Mouse (Mus musculus): Measurements from ENCODE around the gene Ttc9. TPM values are rescaled to one million over a fixed set of nuclear protein-coding genes. Genes with fewer than 3 reads are reported as not detected.

Gene Ttc9
- total RNA-seq, 1 experiment = 2.4 TPM

GRCm38 (mm10) chr12:81642361-81643082 is 11.5 kb downstream of the Ttc9 start:
- no peak for DNase-seq (ENCODE audit: low read depth, low spot score)
- Histone ChIP-seq H3K9me3 (ENCODE audit: control insufficient read depth, insufficient read depth, low read depth, low read length) (no peaks in the 10 kb centered on the region), H3K27ac (ENCODE audit: insufficient read depth, low read depth, low read length, poor library complexity, severe bottlenecking) (no peak overlapping the region), H3K9ac (ENCODE audit: insufficient read depth, low read depth, low read length, poor library complexity, severe bottlenecking) (no peak overlapping the region), H3K4me3 (ENCODE audit: insufficient read depth in 1 of 2, low read depth in 1 of 2, low read length in 2 of 2, poor library complexity in 1 of 2, severe bottlenecking in 1 of 2) (no peak overlapping the region), H3K36me3 (ENCODE audit: control insufficient read depth, insufficient read depth, low read length, poor library complexity, severe bottlenecking) (no peaks in the 10 kb centered on the region; the same call in 1 of the 2 replicates), H3K4me1 (ENCODE audit: control insufficient read depth in 2 of 2, insufficient read depth in 2 of 2, low read length in 2 of 2, poor library complexity in 1 of 2) (no peaks in the 10 kb centered on the region)
- in situ Hi-C loops (cut with MboI; ENCODE audit: low sequenced_read_pairs in 2 of 2, unreplicated experiment in 2 of 2) = no loop called here
- no peak for TF ChIP-seq MAFK (IDR thresholded peaks at IDR 0.05; ENCODE audit: insufficient read depth, low read depth, low read length)
- TF ChIP-seq ZNF384 (IDR thresholded peaks at IDR 0.05; ENCODE audit: low read depth, low read length) = no peak
- TF ChIP-seq CHD2 (IDR thresholded peaks at IDR 0.05; ENCODE audit: low read depth, low read length) = no peak
- TF ChIP-seq ZC3H11A (IDR thresholded peaks at IDR 0.05; ENCODE audit: borderline replicate concordance, low read depth, low read length) = no peak
- TF ChIP-seq HCFC1 (IDR thresholded peaks at IDR 0.05; ENCODE audit: borderline replicate concordance, insufficient read depth, low read length) = no peak

- H3K36me3 ChIP-seq (ENCODE audit: control insufficient read depth, insufficient read depth, low read length, poor library complexity, severe bottlenecking) = no peaks in the 10 kb centered on the region
- no peak overlapping the region for H3K27ac ChIP-seq (ENCODE audit: insufficient read depth, low read depth, low read length, poor library complexity, severe bottlenecking)
- H3K4me1 ChIP-seq (ENCODE audit: control insufficient read depth in 2 of 2, insufficient read depth in 2 of 2, low read length in 2 of 2, poor library complexity in 1 of 2) = no peaks in the 10 kb centered on the region
- H3K9me3 ChIP-seq (ENCODE audit: control insufficient read depth, insufficient read depth, low read depth, low read length) = no peaks in the 10 kb centered on the region
- no peak overlapping the region for H3K4me3 ChIP-seq (ENCODE audit: insufficient read depth in 1 of 2, low read depth in 1 of 2, low read length in 2 of 2, poor library complexity in 1 of 2, severe bottlenecking in 1 of 2)
- H3K9ac ChIP-seq (ENCODE audit: insufficient read depth, low read depth, low read length, poor library complexity, severe bottlenecking) = no peak overlapping the region
- TF ChIP-seq ZC3H11A (IDR thresholded peaks at IDR 0.05; ENCODE audit: borderline replicate concordance, low read depth, low read length) = no peak
- no peak for TF ChIP-seq CHD2 (IDR thresholded peaks at IDR 0.05; ENCODE audit: low read depth, low read length)
- TF ChIP-seq ZNF384 (IDR thresholded peaks at IDR 0.05; ENCODE audit: low read depth, low read length) = no peak
- no peak for TF ChIP-seq MAFK (IDR thresholded peaks at IDR 0.05; ENCODE audit: insufficient read depth, low read depth, low read length)
- no peak for TF ChIP-seq HCFC1 (IDR thresholded peaks at IDR 0.05; ENCODE audit: borderline replicate concordance, insufficient read depth, low read length)
- no peak for DNase-seq (ENCODE audit: low read depth, low spot score)
- in situ Hi-C loops (cut with MboI; ENCODE audit: low sequenced_read_pairs in 2 of 2, unreplicated experiment in 2 of 2) = no loop called here
These were observed 15.8 kb downstream of the Ttc9 start for GRCm38 (mm10) chr12:81646811-81647210.

- Histone ChIP-seq H3K27ac (ENCODE audit: insufficient read depth, low read depth, low read length, poor library complexity, severe bottlenecking) (no peak overlapping the region), H3K4me1 (ENCODE audit: control insufficient read depth in 2 of 2, insufficient read depth in 2 of 2, low read length in 2 of 2, poor library complexity in 1 of 2) (no peaks in the 10 kb centered on the region), H3K9me3 (ENCODE audit: control insufficient read depth, insufficient read depth, low read depth, low read length) (no peaks in the 10 kb centered on the region), H3K9ac (ENCODE audit: insufficient read depth, low read depth, low read length, poor library complexity, severe bottlenecking) (no peak overlapping the region), H3K4me3 (ENCODE audit: insufficient read depth in 1 of 2, low read depth in 1 of 2, low read length in 2 of 2, poor library complexity in 1 of 2, severe bottlenecking in 1 of 2) (no peak overlapping the region), H3K36me3 (ENCODE audit: control insufficient read depth, insufficient read depth, low read length, poor library complexity, severe bottlenecking) (no peaks in the 10 kb centered on the region)
- in situ Hi-C loops (cut with MboI; ENCODE audit: low sequenced_read_pairs in 2 of 2, unreplicated experiment in 2 of 2) = no loop called here
- TF ChIP-seq ZNF384 (IDR thresholded peaks at IDR 0.05; ENCODE audit: low read depth, low read length) (no peak), ZC3H11A (IDR thresholded peaks at IDR 0.05; ENCODE audit: borderline replicate concordance, low read depth, low read length) (no peak), MAFK (IDR thresholded peaks at IDR 0.05; ENCODE audit: insufficient read depth, low read depth, low read length) (no peak), HCFC1 (IDR thresholded peaks at IDR 0.05; ENCODE audit: borderline replicate concordance, insufficient read depth, low read length) (no peak), CHD2 (IDR thresholded peaks at IDR 0.05; ENCODE audit: low read depth, low read length) (no peak)
- no peak for DNase-seq (ENCODE audit: low read depth, low spot score)
These were observed 22.3 kb downstream of the Ttc9 start for GRCm38 (mm10) chr12:81653344-81653743.

- no peak for DNase-seq (ENCODE audit: low read depth, low spot score)
- Histone ChIP-seq H3K9me3 (ENCODE audit: control insufficient read depth, insufficient read depth, low read depth, low read length) (no peaks in the 10 kb centered on the region), H3K4me1 (ENCODE audit: control insufficient read depth in 2 of 2, insufficient read depth in 2 of 2, low read length in 2 of 2, poor library complexity in 1 of 2) (no peaks in the 10 kb centered on the region), H3K4me3 (ENCODE audit: insufficient read depth in 1 of 2, low read depth in 1 of 2, low read length in 2 of 2, poor library complexity in 1 of 2, severe bottlenecking in 1 of 2) (no peak overlapping the region), H3K36me3 (ENCODE audit: control insufficient read depth, insufficient read depth, low read length, poor library complexity, severe bottlenecking) (no peaks in the 10 kb centered on the region), H3K9ac (ENCODE audit: insufficient read depth, low read depth, low read length, poor library complexity, severe bottlenecking) (no peak overlapping the region), H3K27ac (ENCODE audit: insufficient read depth, low read depth, low read length, poor library complexity, severe bottlenecking) (no peak overlapping the region)
- TF ChIP-seq ZC3H11A (IDR thresholded peaks at IDR 0.05; ENCODE audit: borderline replicate concordance, low read depth, low read length) (no peak), HCFC1 (IDR thresholded peaks at IDR 0.05; ENCODE audit: borderline replicate concordance, insufficient read depth, low read length) (no peak), MAFK (IDR thresholded peaks at IDR 0.05; ENCODE audit: insufficient read depth, low read depth, low read length) (no peak)
- in situ Hi-C loops (cut with MboI; ENCODE audit: low sequenced_read_pairs in 2 of 2, unreplicated experiment in 2 of 2) = no loop called here
These were observed 26.3 kb downstream of the Ttc9 start for GRCm38 (mm10) chr12:81657321-81657720.

All from ES-E14 (cell line).